Mouse (Mus musculus) CH12.LX (cell line): ENCODE results near the gene Mrpl23.

ENCODE experiments used
- CHD2 ChIP-seq: IDR thresholded peaks from 2 replicates; pipeline ENCODE4 v1.6.1; 2011; ENCODE audit warnings: low read length, improper control_type of control experiment
- CTCF ChIP-seq, 2 experiments: IDR thresholded peaks in 1 of 2; conservative IDR thresholded peaks in 1 of 2; 2 replicates each; pipeline ENCODE4 v1.5.1; 2011 to 2012; ENCODE audit warnings: low read depth in 2 of 2, low read length in 2 of 2, improper control_type of control experiment in 1 of 2, inconsistent platforms in 1 of 2, mild to moderate bottlenecking in 1 of 2, moderate library complexity in 1 of 2
- E2F4 ChIP-seq: IDR thresholded peaks from 2 replicates; pipeline ENCODE4 v1.6.1; 2011; ENCODE audit warnings: low read depth, low read length, improper control_type of control experiment; ENCODE audit not compliant: insufficient replicate concordance
- ETS1 ChIP-seq: conservative IDR thresholded peaks from 2 replicates; pipeline ENCODE4 v1.6.1; 2012; ENCODE audit warnings: low read depth, mild to moderate bottlenecking, inconsistent platforms, low read length, improper control_type of control experiment, moderate library complexity
- IRF4 ChIP-seq: IDR thresholded peaks from 2 replicates; pipeline ENCODE4 v1.6.1; 2014; ENCODE audit warnings: low read depth, mild to moderate bottlenecking, inconsistent platforms, low read length, improper control_type of control experiment
- MAFK ChIP-seq: IDR thresholded peaks from 2 replicates; pipeline ENCODE4 v1.6.1; 2011; ENCODE audit warnings: low read length, improper control_type of control experiment; ENCODE audit not compliant: insufficient replicate concordance
- NRF1 ChIP-seq: IDR thresholded peaks from 2 replicates; pipeline ENCODE4 v1.6.1; 2014; ENCODE audit warnings: low read depth, mild to moderate bottlenecking, inconsistent platforms, low read length, improper control_type of control experiment, moderate library complexity
- POLR2A ChIP-seq: IDR thresholded peaks from 2 replicates; pipeline ENCODE4 v1.6.1; 2011; ENCODE audit warnings: low read depth, mild to moderate bottlenecking, improper control_type of control experiment, low read length
- POLR2AphosphoS2 ChIP-seq: IDR thresholded peaks from 2 replicates; pipeline ENCODE4 v1.6.1; 2011; ENCODE audit warnings: low read depth, low read length, improper control_type of control experiment
- SMC3 ChIP-seq: IDR thresholded peaks from 2 replicates; pipeline ENCODE4 v1.6.1; 2011; ENCODE audit warnings: low read depth, low read length, improper control_type of control experiment
- TCF12 ChIP-seq: IDR thresholded peaks from 2 replicates; pipeline ENCODE4 v1.6.1; 2014; ENCODE audit warnings: low read depth, mild to moderate bottlenecking, inconsistent platforms, low read length, improper control_type of control experiment
- USF1 ChIP-seq: IDR thresholded peaks from 2 replicates; pipeline ENCODE4 v1.6.1; 2014; ENCODE audit warnings: low read depth, mild to moderate bottlenecking, inconsistent platforms, low read length, improper control_type of control experiment
- ZMIZ1 ChIP-seq: IDR thresholded peaks from 2 replicates; pipeline ENCODE4 v1.6.1; 2012; ENCODE audit warnings: low read depth, mild to moderate bottlenecking, inconsistent platforms, low read length, improper control_type of control experiment
- ZNF384 ChIP-seq: IDR thresholded peaks from 2 replicates; pipeline ENCODE4 v1.6.1; 2012; ENCODE audit warnings: low read depth, low read length, improper control_type of control experiment, inconsistent platforms

GRCm38 (mm10) chr7:142507453-142507852, 25.0 kb upstream of the Mrpl23 start:
- TF ChIP-seq IRF4 (no peak), ZNF384 (no peak), ETS1 (no peak), ZMIZ1 (no peak), POLR2AphosphoS2 (no peak), CTCF (conservative IDR thresholded peaks at IDR 0.05 in 1 of 2, IDR thresholded peaks at IDR 0.05 in 1 of 2; ENCODE audit: low read depth in 2 of 2, low read length in 2 of 2) (no peak), NRF1 (no peak), USF1 (no peak), CHD2 (no peak), POLR2A (no peak), TCF12 (no peak), MAFK (no peak), SMC3 (no peak), E2F4 (no peak)
